Mouse (Mus musculus) heart, postnatal 0 days (tissue): ENCODE measurements around the gene Tmem44. TPM values are rescaled to one million over a fixed set of nuclear protein-coding genes. Genes with fewer than 3 reads are reported as not detected.

Source experiments
- ATAC-seq: fragments of 200-750 bp; cut with Nextera tagmentation; 2 replicates; pipeline ENCODE4 v1.8.0; 2017; ENCODE audit warnings: low read depth, moderate number of reproducible peaks, moderate library complexity; ENCODE audit not compliant: insufficient read depth
- DNase-seq: peaks from one replicate; pipeline ENCODE4 v3.0.0-alpha.2; 2016; ENCODE audit warnings: low spot score
- H3K27ac ChIP-seq: fragments of 300-500 bp; sonication (generic); 2 replicates; pipeline ENCODE4 v1.5.1; 2014; ENCODE audit warnings: low read depth, mild to moderate bottlenecking
- H3K27me3 ChIP-seq: fragments of 300-500 bp; sonication (generic); 2 replicates; pipeline ENCODE4 v1.6.1; 2014; ENCODE audit warnings: low read length, mixed read lengths; ENCODE audit not compliant: control insufficient read depth, insufficient read depth
- H3K36me3 ChIP-seq: fragments of 300-500 bp; sonication (generic); replicated peaks from 2 replicates; pipeline ENCODE4 v1.6.1; 2014; ENCODE audit warnings: low read length, mixed read lengths; ENCODE audit not compliant: control insufficient read depth, insufficient read depth
- H3K4me1 ChIP-seq: fragments of 300-500 bp; sonication (generic); 2 replicates; pipeline ENCODE4 v1.6.1; 2014; ENCODE audit warnings: antibody characterized with exemption; ENCODE audit not compliant: control insufficient read depth, insufficient read depth
- H3K4me2 ChIP-seq: fragments of 300-500 bp; sonication (generic); 2 replicates; pipeline ENCODE4 v1.6.1; 2014; ENCODE audit warnings: low read depth, mild to moderate bottlenecking, low read length, moderate library complexity
- H3K4me3 ChIP-seq: fragments of 300-500 bp; sonication (generic); 2 replicates; pipeline ENCODE4 v1.5.1; 2014; ENCODE audit warnings: low read depth, low read length
- H3K9ac ChIP-seq: fragments of 300-500 bp; sonication (generic); replicated peaks from 2 replicates; pipeline ENCODE4 v1.6.1; 2014; ENCODE audit warnings: low read depth, low read length, mixed read lengths
- H3K9me3 ChIP-seq: fragments of 300-500 bp; sonication (generic); replicated peaks from 2 replicates; pipeline ENCODE4 v1.6.1; 2016; ENCODE audit warnings: low read length; ENCODE audit not compliant: control insufficient read depth
- CTCF ChIP-seq: IDR thresholded peaks from 2 replicates; pipeline ENCODE4 v1.5.1; 2016; ENCODE audit warnings: antibody characterized with exemption, control low read depth, low read depth
- EP300 ChIP-seq: IDR thresholded peaks from 2 replicates; pipeline ENCODE4 v1.6.1; 2016; ENCODE audit warnings: antibody characterized with exemption, low read depth
- WGBS: fragments of 180-500 bp; shearing (Covaris S2); extraction: QIAGEN DNeasy Blood & Tissue Kit; methylation state at CpG from one replicate; pipeline ENCODE4 v1.1.7; 2014; 5-methylcytosine and 5-hydroxymethylcytosine counted together
- polyA plus RNA-seq: library from polyadenylated mRNA; unstranded; fragments of >200 nt; fragmentation: Nextera tagmentation; extraction: Ambion mirVana; gene quantifications from 2 replicates; pipeline ENCODE4 v1.2.1, GENCODE M21; 2015
- total RNA-seq: library from RNA; depleted of rRNA; stranded (reverse); fragments of >200 nt; gene quantifications from 2 replicates; pipeline ENCODE4 v1.2.3, GENCODE M21; 2014; ENCODE audit warnings: low replicate concordance

Gene Tmem44
- total and polyA plus RNA-seq, 2 experiments from 2014 or later: 14.6 to 31.1 TPM

DNA sequence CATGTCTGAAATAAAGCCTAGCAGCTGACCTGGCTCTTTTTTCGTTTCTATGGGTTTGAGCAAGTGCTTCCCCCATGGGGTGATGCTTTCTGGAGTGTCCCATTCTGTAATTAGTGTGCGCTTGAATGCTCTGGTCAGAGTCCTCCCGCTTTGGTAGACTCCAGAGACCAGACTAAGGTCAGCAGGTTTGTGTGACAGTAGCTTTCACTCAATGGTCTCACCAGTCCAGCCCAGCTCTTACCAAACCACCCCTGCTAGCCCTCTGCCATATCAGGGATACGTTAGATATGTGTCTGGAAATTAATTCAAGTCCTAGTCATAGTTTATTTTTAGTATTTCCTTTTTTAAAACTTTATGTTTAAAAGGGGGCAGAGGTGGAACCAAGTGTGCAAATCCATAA, 10.0 kb upstream of the Tmem44 start:
- no peak for TF ChIP-seq EP300
- no peak for TF ChIP-seq CTCF
- Histone ChIP-seq H3K9me3 (peaks cover 2% of the 10 kb centered on the region), H3K36me3 (peaks cover 57% of the 10 kb centered on the region), H3K9ac (no peak overlapping the region), H3K4me1 (peaks cover 3% of the 10 kb centered on the region; the same call in 1 of the 2 replicates), H3K4me3 (no peak overlapping the region), H3K27ac (0 out of 2 replicates have a peak overlapping the region, but pooled peaks have one; percentile 8), H3K27me3 (no peaks in the 10 kb centered on the region), H3K4me2 (no peak overlapping the region)
- ATAC-seq (peak; percentile 57; the same call in 1 of the 2 replicates), DNase-seq (peak; percentile 22)
- 68% methylated on average over 4 of the region's 4 CpGs for WGBS

DNA sequence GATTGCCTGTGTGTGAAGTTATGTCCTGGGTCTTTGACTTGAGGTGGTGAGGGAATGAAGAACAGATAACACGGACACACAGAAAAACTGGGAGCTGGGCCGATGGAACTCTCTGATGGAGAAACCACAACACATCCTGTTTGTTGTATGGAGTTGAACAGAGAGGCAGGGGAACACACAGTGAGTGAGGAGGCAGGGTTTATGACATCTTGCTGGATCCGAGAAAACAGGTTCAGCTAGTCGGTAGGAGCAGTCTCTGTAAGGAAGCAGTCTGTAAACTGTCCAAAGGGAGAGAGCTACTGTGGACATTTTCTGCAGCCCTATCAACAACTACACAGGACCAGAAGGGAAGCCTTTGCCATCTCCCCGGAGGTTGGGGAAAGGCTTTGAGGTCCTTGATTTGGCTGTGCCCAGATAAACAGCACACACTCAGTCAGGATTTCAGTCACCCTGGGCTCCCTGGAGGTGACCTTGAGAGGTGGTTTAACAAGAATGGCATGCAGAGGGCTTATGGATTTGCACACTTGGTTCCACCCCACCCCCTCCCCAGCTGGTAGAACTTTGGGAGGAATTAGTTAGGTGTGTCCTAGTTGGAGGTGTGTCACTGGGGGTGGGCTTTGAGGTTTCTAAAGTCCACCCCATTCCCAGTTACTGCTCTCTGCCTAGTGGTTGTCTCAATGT, 8.8 kb upstream of the Tmem44 start:
- H3K36me3 ChIP-seq: peaks cover 46% of the 10 kb centered on the region
- no peak overlapping the region for H3K4me3 ChIP-seq
- peaks cover 3% of the 10 kb centered on the region; the same call in 1 of the 2 replicates for H3K4me1 ChIP-seq
- H3K4me2 ChIP-seq: no peak overlapping the region
- ATAC-seq (peak; percentile 50; the same call in 1 of the 2 replicates), DNase-seq (peak; percentile 26)
- H3K9me3 ChIP-seq: peaks cover 11% of the 10 kb centered on the region
- 45% methylated on average over 5 of the region's 5 CpGs for whole genome bisulfite sequencing
- peak overlapping the region; percentile 54 for H3K27ac ChIP-seq
- no peak overlapping the region for H3K9ac ChIP-seq
- TF ChIP-seq EP300 (no peak), CTCF (no peak)
- no peaks in the 10 kb centered on the region for H3K27me3 ChIP-seq

DNA sequence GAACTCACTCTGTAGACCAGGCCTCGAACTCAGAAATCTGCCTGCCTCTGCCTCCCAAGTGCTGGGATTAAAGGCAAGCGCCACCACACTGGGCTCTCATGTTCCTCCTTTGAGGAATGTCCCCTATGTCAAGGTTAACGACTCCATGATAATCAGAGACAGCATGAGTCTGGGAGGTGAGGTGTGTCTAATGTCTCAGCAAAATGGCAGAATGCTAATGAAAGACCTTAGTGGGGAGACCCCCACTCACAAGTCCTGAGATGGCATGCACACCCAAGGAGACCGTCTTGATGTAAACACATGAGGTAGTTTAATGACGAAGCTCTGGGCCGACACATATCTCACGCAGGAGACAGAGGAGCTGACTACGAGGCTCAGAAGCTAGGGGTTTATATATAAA, 3.5 kb upstream of the Tmem44 start:
- WGBS: 97% methylated on average over 8 of the region's 8 CpGs
- peaks cover 11% of the 10 kb centered on the region; the same call in 1 of the 2 replicates for H3K4me1 ChIP-seq
- H3K9ac ChIP-seq: no peak overlapping the region
- H3K4me2 ChIP-seq: no peak overlapping the region
- no peaks in the 10 kb centered on the region for H3K27me3 ChIP-seq
- H3K36me3 ChIP-seq: no peaks in the 10 kb centered on the region
- H3K27ac ChIP-seq: no peak overlapping the region
- TF ChIP-seq EP300: no peak
- no peak for TF ChIP-seq CTCF
- H3K9me3 ChIP-seq: peaks cover 11% of the 10 kb centered on the region
- no peak overlapping the region for H3K4me3 ChIP-seq
- DNase-seq (no peak), ATAC-seq (no peak)

DNA sequence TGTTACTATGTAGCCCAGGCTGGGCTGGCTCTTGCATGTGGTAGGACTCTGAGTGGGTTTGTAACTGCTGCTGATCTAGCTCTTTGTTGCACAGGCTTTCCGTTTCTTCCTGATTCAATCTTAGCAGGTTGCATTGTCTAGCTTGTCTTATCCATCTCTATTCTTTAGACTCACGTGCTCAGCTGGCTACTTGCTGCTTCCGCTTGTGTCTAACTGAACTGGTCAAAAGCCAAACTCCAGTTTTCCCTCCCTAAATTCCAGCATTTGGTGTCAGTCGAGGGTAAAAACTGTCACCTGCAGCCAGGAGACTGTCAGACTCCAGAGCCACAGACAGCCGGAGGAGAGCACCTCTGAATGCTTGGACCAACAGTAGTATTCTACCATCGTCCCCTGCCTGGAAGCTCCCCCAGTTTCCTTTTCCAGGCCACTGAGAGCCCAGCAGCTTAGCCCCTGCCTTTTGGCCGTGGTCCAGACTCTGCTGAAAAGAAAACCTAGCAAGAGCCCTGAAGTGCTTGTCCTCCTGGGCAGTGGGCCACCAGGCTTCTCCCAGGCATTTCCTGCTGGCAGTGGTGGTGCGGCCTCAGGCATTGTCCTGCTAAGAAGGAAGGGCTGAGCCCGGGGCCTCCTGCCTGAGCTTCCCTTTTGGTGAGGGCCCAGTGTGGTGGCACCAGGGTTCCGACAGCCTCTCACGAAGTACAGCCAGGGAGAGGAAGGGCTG, 2.1 kb upstream of the Tmem44 start:
- Histone ChIP-seq H3K27ac (peak overlapping the region; percentile 92), H3K27me3 (no peaks in the 10 kb centered on the region), H3K4me3 (no peak overlapping the region), H3K9me3 (peaks cover 11% of the 10 kb centered on the region), H3K4me2 (peak overlapping the region; percentile 32; the same call in 1 of the 2 replicates), H3K4me1 (peaks cover 11% of the 10 kb centered on the region; the same call in 1 of the 2 replicates), H3K9ac (peak overlapping the region; percentile 38; the same call in 1 of the 2 replicates), H3K36me3 (no peaks in the 10 kb centered on the region)
- WGBS: 15% methylated on average over 11 of the region's 11 CpGs
- DNase-seq: peak; percentile 91
- TF ChIP-seq CTCF (peak; percentile 9; the same call in 1 of the 2 replicates), EP300 (peak; percentile 57; the same call in 1 of the 2 replicates)
- ATAC-seq: peak; percentile 77

DNA sequence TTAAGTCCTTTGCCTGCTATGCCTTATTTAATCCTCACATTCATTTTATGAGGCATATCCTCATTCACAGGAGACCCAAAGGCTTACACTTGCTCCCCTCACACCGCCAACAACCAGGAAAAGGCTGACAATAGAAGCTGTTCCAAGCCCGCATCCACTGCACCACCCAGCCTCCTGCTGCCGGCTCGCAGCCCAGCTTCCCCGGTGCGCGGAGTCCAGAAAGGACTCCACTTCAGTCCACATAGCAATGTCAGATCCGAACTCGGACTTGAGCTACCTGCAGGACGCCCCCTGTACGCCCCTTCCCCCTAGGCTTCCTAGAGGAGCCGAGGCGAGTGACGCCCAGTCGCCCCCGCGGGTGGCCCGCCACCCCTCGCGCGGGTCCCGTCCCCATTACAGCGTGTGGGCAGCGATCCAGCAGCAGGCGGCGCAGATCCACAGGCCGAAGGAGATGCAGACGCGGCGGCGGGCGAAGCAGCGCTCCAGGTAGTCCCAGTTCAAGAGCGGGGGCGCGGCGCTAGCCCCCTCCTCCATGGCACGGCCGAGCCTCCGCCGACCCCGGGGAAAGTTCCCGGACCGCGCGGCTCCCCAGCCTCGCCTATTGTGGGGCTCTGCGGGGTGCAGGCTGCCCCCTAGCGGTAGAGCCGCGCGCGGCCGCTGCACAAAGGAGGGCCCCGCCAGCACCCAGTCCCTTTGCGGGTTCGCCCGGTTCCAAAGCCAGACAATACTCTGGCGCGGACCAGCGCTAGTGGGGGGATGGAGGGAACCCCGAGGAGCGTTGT, 485 bp downstream of the Tmem44 start:
- peaks cover 12% of the 10 kb centered on the region for H3K36me3 ChIP-seq
- H3K4me2 ChIP-seq: peak overlapping the region; percentile 66
- WGBS: under 1% methylated on average over 63 of the region's 63 CpGs
- peak; percentile 81 for TF ChIP-seq CTCF
- no peak for TF ChIP-seq EP300
- H3K27me3 ChIP-seq: no peaks in the 10 kb centered on the region
- H3K27ac ChIP-seq: peak overlapping the region; percentile 75
- H3K4me1 ChIP-seq: peaks cover 11% of the 10 kb centered on the region; the same call in 1 of the 2 replicates
- DNase-seq (peak; percentile 58), ATAC-seq (peak; percentile 84)
- H3K4me3 ChIP-seq: peak overlapping the region; percentile 81
- peak overlapping the region; percentile 85 for H3K9ac ChIP-seq
- H3K9me3 ChIP-seq: peaks cover 4% of the 10 kb centered on the region
